Mouse (Mus musculus) lung, postnatal 0 days (tissue): Measurements from ENCODE around the gene Gm44502. TPM values are rescaled to one million over a fixed set of nuclear protein-coding genes. Genes with fewer than 3 reads are reported as not detected.

ENCODE experiments used
- ATAC-seq: fragments of 200-750 bp; cut with Nextera tagmentation; 2 replicates; pipeline ENCODE4 v1.8.0; 2017; ENCODE audit warnings: moderate library complexity
- DNase-seq: peaks from one replicate; pipeline ENCODE4 v3.0.0-alpha.2; 2016; ENCODE audit warnings: low spot score
- H3K27ac ChIP-seq: fragments of 300-500 bp; sonication (generic); 2 replicates; pipeline ENCODE4 v1.5.1; 2014; ENCODE audit warnings: antibody characterized with exemption, mild to moderate bottlenecking, low read length, mixed read lengths
- H3K27me3 ChIP-seq: fragments of 300-500 bp; sonication (generic); replicated peaks from 2 replicates; pipeline ENCODE4 v1.6.1; 2014; ENCODE audit warnings: low read length, mixed read lengths; ENCODE audit not compliant: insufficient read depth
- H3K36me3 ChIP-seq: fragments of 300-500 bp; sonication (generic); 2 replicates; pipeline ENCODE4 v1.6.1; 2014; ENCODE audit warnings: low read length, mixed read lengths; ENCODE audit not compliant: insufficient read depth
- H3K4me1 ChIP-seq: fragments of 300-500 bp; sonication (generic); 2 replicates; pipeline ENCODE4 v1.6.1; 2014; ENCODE audit warnings: antibody characterized with exemption, low read depth, low read length, mixed read lengths; ENCODE audit not compliant: insufficient read depth
- H3K4me2 ChIP-seq: fragments of 300-500 bp; sonication (generic); replicated peaks from 2 replicates; pipeline ENCODE4 v1.6.1; 2014; ENCODE audit warnings: low read depth, mild to moderate bottlenecking, low read length, moderate library complexity, mixed read lengths
- H3K4me3 ChIP-seq: fragments of 300-500 bp; sonication (generic); 2 replicates; pipeline ENCODE4 v1.5.1; 2014; ENCODE audit warnings: low read depth, low read length
- H3K9ac ChIP-seq: fragments of 300-500 bp; sonication (generic); replicated peaks from 2 replicates; pipeline ENCODE4 v1.6.1; 2014; ENCODE audit warnings: low read depth, mild to moderate bottlenecking
- H3K9me3 ChIP-seq: fragments of 300-500 bp; sonication (generic); 2 replicates; pipeline ENCODE4 v1.6.1; 2016; ENCODE audit warnings: low read length, mixed read lengths
- CTCF ChIP-seq: IDR thresholded peaks from 2 replicates; pipeline ENCODE4 v1.5.1; 2016; ENCODE audit warnings: antibody characterized with exemption, mild to moderate bottlenecking
- EP300 ChIP-seq: IDR thresholded peaks from 2 replicates; pipeline ENCODE4 v1.6.1; 2016; ENCODE audit warnings: antibody characterized with exemption, mild to moderate bottlenecking, control low read depth
- WGBS: fragments of 180-500 bp; shearing (Covaris S2); extraction: QIAGEN DNeasy Blood & Tissue Kit; methylation state at CpG from one replicate; pipeline ENCODE4 v1.1.7; 2014; 5-methylcytosine and 5-hydroxymethylcytosine counted together
- polyA plus RNA-seq: library from polyadenylated mRNA; unstranded; fragments of >200 nt; fragmentation: Nextera tagmentation; extraction: Ambion mirVana; gene quantifications from 2 replicates; pipeline ENCODE4 v1.2.1, GENCODE M21; 2015

Gene Gm44502
- polyA plus RNA-seq, 1 experiment from 2014 or later, result not detected

DNA sequence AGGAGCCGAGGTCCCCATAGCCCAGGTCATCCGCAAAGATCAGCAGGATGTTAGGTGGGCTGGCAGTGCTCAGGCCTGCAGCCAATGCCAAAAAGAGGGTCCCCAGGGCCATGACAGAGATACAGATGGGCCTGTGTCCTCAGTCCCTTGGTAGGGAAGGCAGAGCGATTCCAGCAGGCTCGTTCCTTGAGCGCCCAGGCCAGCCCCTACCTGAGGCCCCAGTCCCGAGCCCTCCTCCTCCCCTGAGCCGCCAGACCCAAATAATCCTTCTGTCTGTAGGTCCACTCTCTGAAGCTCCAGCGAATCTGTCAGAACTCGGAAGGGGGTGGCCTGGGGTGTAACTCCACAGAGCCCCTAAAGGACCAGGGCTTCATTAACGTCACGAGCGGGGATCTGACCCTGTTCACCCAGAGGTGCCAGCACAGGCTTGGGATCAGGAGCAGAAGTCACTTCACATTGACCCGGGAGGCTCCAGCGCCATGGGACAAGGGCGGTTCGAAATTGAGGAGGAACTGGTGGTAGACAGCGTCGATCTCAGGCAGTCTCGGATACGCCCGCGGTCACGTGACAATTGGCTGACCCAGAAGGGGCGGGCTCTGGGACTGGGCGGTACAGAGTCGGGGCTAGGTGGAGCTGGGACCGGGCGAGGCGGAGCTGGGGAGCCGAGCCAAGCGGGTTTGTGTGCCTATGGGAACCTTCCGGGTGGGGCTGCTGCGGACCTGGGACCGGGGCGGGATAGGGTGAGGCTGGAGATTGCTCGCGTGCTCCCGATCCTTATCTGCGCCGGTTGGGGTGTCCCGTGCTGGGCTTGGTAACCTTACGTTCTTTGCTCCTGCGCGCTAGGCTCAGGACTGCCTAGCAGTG, 46.3 kb upstream of the Gm44502 start:
- no peak for TF ChIP-seq CTCF
- ATAC-seq, result peak; percentile 97
- no peaks in the 10 kb centered on the region for H3K9me3 ChIP-seq
- WGBS, result 10% methylated on average over 43 of the region's 44 CpGs
- DNase-seq, result peak; percentile 98
- peak overlapping the region; percentile 51 for H3K9ac ChIP-seq
- peak overlapping the region; percentile 86 for H3K27ac ChIP-seq
- H3K36me3 ChIP-seq, result no peaks in the 10 kb centered on the region
- H3K27me3 ChIP-seq, result no peaks in the 10 kb centered on the region
- peak overlapping the region; percentile 50 for H3K4me3 ChIP-seq
- H3K4me1 ChIP-seq, result peaks cover 8% of the 10 kb centered on the region; the same call in 1 of the 2 replicates
- H3K4me2 ChIP-seq, result peak overlapping the region; percentile 88

DNA sequence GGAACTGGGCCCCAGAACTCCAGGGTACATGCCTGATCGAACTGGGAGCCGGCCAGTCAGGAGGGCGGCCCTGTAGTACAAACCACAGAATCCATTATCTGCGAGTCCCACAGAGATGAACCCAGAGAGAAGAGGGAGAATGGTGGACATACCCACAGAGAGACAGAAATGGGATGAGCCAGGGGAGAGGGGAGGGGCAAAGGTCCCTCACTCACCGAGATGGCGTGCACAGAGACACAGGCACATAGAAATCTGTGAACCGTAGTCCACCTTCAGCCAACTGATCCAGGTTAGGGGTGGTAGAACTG, 45.8 kb upstream of the Gm44502 start:
- H3K4me3 ChIP-seq, result peak overlapping the region; percentile 50; the same call in 1 of the 2 replicates
- no peaks in the 10 kb centered on the region for H3K36me3 ChIP-seq
- 89% methylated on average over 7 of the region's 7 CpGs for WGBS
- no peaks in the 10 kb centered on the region for H3K9me3 ChIP-seq
- ATAC-seq (no peak), DNase-seq (no peak)
- TF ChIP-seq EP300 (no peak), CTCF (no peak)
- H3K27ac ChIP-seq, result no peak overlapping the region
- no peaks in the 10 kb centered on the region for H3K27me3 ChIP-seq
- H3K4me1 ChIP-seq, result peaks cover 8% of the 10 kb centered on the region; the same call in 1 of the 2 replicates
- H3K4me2 ChIP-seq, result peak overlapping the region; percentile 88
- peak overlapping the region; percentile 51; the same call in 1 of the 2 replicates for H3K9ac ChIP-seq

DNA sequence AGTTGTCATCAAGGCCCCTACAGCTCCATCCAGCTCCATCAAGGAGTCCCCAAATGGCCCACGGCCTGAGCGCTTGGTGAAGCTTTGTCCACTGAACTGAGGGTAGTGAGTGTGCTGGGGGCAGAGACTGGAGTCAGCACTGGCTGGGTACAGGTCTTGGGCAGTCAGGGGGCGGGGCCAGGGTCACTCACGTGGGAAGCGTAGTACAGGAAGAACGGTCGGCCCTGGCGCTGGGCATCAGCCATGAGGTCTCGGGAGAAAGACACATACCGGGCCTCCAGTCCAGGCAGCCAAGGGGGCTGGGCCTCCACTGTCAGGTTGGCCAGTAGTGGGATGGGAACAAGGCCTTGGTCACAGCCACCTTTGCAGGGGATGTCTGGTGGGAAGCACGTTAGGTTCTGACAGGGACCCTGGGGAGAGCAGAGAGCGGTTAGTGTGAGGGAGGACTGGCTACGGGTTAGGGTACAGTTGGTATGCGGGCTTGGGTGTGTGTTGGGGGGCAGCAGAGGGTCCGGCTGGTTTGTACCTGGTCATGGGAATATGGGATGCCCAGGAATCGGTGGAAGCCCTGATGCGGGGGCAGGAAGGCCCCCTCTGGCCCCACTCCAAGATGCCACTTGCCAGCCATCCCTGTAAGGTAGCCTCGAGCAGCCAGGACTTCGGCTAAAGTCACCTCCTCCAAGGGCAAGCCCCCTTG, 45.2 kb upstream of the Gm44502 start:
- no peak overlapping the region for H3K4me2 ChIP-seq
- H3K9me3 ChIP-seq, result no peaks in the 10 kb centered on the region

DNA sequence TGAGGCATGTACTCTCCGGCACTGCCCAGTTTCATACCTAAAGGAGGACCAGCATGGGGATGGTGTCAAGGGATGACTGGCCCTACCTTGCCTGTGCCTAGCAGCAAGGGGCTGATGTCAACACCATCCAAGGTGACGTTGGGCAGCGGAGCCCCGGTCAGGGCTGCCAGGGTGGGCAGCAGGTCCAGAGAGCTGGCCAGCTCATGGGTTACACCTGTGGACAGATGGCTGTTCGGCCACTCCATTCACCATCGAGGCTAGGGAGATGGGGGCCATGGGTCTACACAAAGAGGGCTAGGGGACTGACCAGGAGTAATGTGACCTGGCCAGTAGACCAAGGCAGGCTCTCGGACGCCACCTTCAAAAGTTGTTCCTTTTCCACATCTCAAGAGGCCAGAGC, 44.4 kb upstream of the Gm44502 start:
- H3K4me1 ChIP-seq, result peaks cover 8% of the 10 kb centered on the region; the same call in 1 of the 2 replicates
- no peak for DNase-seq
- H3K9me3 ChIP-seq, result no peaks in the 10 kb centered on the region
- no peak overlapping the region for H3K4me2 ChIP-seq
- no peaks in the 10 kb centered on the region for H3K27me3 ChIP-seq
- H3K36me3 ChIP-seq, result no peaks in the 10 kb centered on the region
- no peak for TF ChIP-seq EP300
- no peak for TF ChIP-seq CTCF
- H3K9ac ChIP-seq, result no peak overlapping the region
- no peak overlapping the region for H3K27ac ChIP-seq
- no peak for ATAC-seq
- no peak overlapping the region for H3K4me3 ChIP-seq
- WGBS, result 96% methylated on average over 8 of the region's 8 CpGs

More for the DNA sequence above, 45.2 kb upstream of the Gm44502 start:
- 91% methylated on average over 19 of the region's 19 CpGs for WGBS
- H3K27ac ChIP-seq, result no peak overlapping the region
- TF ChIP-seq CTCF (no peak), EP300 (no peak)
- H3K27me3 ChIP-seq, result no peaks in the 10 kb centered on the region
- H3K36me3 ChIP-seq, result no peaks in the 10 kb centered on the region
- H3K4me1 ChIP-seq, result peaks cover 8% of the 10 kb centered on the region; the same call in 1 of the 2 replicates
- ATAC-seq, result no peak
- H3K4me3 ChIP-seq, result no peak overlapping the region
- no peak for DNase-seq
- H3K9ac ChIP-seq, result no peak overlapping the region

DNA sequence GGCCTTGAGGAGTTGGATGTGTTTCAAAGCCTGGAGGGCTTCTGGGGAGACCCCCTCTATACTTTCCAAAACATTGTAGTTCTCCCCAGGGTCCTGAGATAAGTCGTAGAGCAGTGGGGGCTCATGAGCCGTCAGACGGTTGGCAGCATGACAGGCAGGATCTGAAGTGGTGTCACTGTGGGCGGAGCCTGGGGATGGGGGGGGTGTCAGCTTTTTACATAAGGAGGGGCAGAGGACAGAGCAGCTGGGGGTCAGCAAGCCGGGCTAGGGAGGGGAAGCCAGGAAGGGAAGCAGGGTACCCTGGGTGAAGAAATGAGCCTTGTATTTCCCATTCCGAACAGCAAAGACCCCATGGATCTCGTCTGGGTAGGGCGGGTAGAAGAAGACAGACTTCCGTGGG, 43.9 kb upstream of the Gm44502 start:
- H3K9me3 ChIP-seq, result no peaks in the 10 kb centered on the region
- H3K4me2 ChIP-seq, result no peak overlapping the region
- TF ChIP-seq CTCF (no peak), EP300 (no peak)
- ATAC-seq (no peak), DNase-seq (no peak)
- WGBS, result 65% methylated on average over 9 of the region's 9 CpGs
- H3K4me3 ChIP-seq, result no peak overlapping the region
- H3K27me3 ChIP-seq, result no peaks in the 10 kb centered on the region
- H3K36me3 ChIP-seq, result no peaks in the 10 kb centered on the region
- no peak overlapping the region for H3K9ac ChIP-seq
- peaks cover 8% of the 10 kb centered on the region; the same call in 1 of the 2 replicates for H3K4me1 ChIP-seq
- H3K27ac ChIP-seq, result no peak overlapping the region

DNA sequence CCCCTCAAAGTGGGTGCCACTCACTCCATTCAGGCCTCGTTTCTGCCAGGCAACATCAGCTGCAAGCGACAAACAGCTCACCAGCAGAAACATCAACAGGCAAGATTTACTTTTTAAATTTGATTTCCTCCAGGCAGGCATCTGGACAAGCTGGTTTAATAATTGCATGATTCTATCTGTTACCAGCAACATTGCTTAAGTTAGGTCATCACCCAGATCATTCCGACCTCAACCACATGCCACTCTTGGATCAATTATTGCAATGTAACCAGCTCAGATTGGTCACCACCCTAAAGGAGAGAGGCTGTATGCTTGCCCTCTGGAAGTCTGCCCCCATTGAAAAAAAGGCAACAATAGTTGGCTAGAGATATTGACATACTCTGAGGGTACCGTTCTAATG, 42.0 kb upstream of the Gm44502 start:
- TF ChIP-seq EP300 (no peak), CTCF (no peak)
- no peaks in the 10 kb centered on the region for H3K27me3 ChIP-seq
- H3K9me3 ChIP-seq, result no peaks in the 10 kb centered on the region
- H3K27ac ChIP-seq, result no peak overlapping the region
- WGBS, result 83% methylated on average over 4 of the region's 4 CpGs
- ATAC-seq (no peak), DNase-seq (no peak)
- peaks cover 8% of the 10 kb centered on the region; the same call in 1 of the 2 replicates for H3K4me1 ChIP-seq
- H3K9ac ChIP-seq, result no peak overlapping the region
- H3K4me3 ChIP-seq, result no peak overlapping the region
- H3K4me2 ChIP-seq, result no peak overlapping the region
- H3K36me3 ChIP-seq, result no peaks in the 10 kb centered on the region
